Mouse (Mus musculus): ENCODE data around the gene Wapl.

DNA sequence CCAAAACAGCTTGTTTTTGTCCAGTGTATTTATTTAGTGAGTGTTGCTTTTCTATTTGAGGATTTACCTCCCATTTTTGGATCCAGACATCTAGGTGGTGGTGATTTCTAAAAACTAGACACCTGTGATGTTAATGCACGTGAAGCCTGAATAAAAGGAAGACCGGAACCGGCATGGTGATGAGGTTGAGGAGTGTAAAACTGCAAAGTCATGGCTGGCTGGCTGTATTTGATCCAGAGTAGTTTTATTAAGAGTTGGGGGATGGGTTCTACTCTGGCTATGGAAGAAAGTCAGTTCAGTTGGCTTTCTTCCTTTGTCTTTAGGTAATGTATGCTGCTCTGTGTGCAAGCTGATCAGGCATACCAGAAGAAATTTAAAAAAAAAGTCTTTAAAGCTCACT, 39.1 kb downstream of the Wapl start:
- TF ChIP-seq CTCF (IDR thresholded peaks at IDR 0.05; ENCODE audit: low read depth, low read length) (no peak), POLR2A (IDR thresholded peaks at IDR 0.05; ENCODE audit: insufficient read depth, low read length) (no peak)
